Mouse (Mus musculus) C2C12 (cell line): ENCODE data around the gene Ercc1.

Source experiments
- CEBPB ChIP-seq: IDR thresholded peaks from one replicate; pipeline ENCODE4 v1.6.1; 2011; ENCODE audit warnings: low read depth, mild to moderate bottlenecking, control low read depth, moderate library complexity
- CTCF ChIP-seq: IDR thresholded peaks from one replicate; pipeline ENCODE4 v1.5.1; 2011; ENCODE audit not compliant: control insufficient read depth, insufficient read depth, insufficient read length
- MYOG ChIP-seq: IDR thresholded peaks from one replicate; pipeline ENCODE4 v1.6.1; 2011; ENCODE audit not compliant: control insufficient read depth, insufficient read length; ENCODE audit errors: extremely low read depth
- USF1 ChIP-seq: IDR thresholded peaks from one replicate; pipeline ENCODE4 v1.6.1; 2011; ENCODE audit warnings: low read depth, mild to moderate bottlenecking, control low read depth, moderate library complexity

- TF ChIP-seq CTCF: no peak
- no peak for TF ChIP-seq CEBPB
- TF ChIP-seq MYOG: no peak
- no peak for TF ChIP-seq USF1
Measured at GRCm38 (mm10) chr7:19299194-19299593, 45.4 kb upstream of the Ercc1 start.
